Mouse (Mus musculus) embryonic facial prominence, embryonic 11.5 days (tissue): ENCODE measurements at regions not wholly inside any gene's neighbourhood (a gene's known extent, or its start where the extent isn't known, plus 50 kb on each side); places are given as distances from the start of the nearest gene placed in this dataset.
A peak's percentile ranks its signal among the peaks of the same experiment; 100 is the strongest.

Experiments used
- ATAC-seq: fragments of 200-750 bp; cut with Nextera tagmentation; replicated peaks from 2 replicates; pipeline ENCODE4 v1.8.0; 2017; ENCODE audit warnings: low read depth; ENCODE audit not compliant: insufficient number of reproducible peaks, low FRiP score, low TSS enrichment
- DNase-seq: peaks from one replicate; pipeline ENCODE4 v3.0.0-alpha.2; 2015; ENCODE audit warnings: low spot score
- H3K27ac ChIP-seq: fragments of 300-500 bp; sonication (generic); replicated peaks from 2 replicates; pipeline ENCODE4 v1.5.1; 2014; ENCODE audit warnings: mild to moderate bottlenecking, low read depth, low read length, control low read depth
- H3K27me3 ChIP-seq: fragments of 300-500 bp; sonication (generic); 2 replicates; pipeline ENCODE4 v1.6.1; 2014; ENCODE audit warnings: mild to moderate bottlenecking, low read length, moderate library complexity, mixed read lengths; ENCODE audit not compliant: control insufficient read depth, insufficient read depth
- H3K36me3 ChIP-seq: fragments of 300-500 bp; sonication (generic); replicated peaks from 2 replicates; pipeline ENCODE4 v1.6.1; 2014; ENCODE audit warnings: low read depth, mild to moderate bottlenecking, low read length, moderate library complexity, mixed read lengths; ENCODE audit not compliant: control insufficient read depth, insufficient read depth
- H3K4me1 ChIP-seq: fragments of 300-500 bp; sonication (generic); 2 replicates; pipeline ENCODE4 v1.6.1; 2014; ENCODE audit warnings: low read length, mixed read lengths; ENCODE audit not compliant: control insufficient read depth, insufficient read depth
- H3K4me2 ChIP-seq: fragments of 300-500 bp; sonication (generic); 2 replicates; pipeline ENCODE4 v1.6.1; 2014; ENCODE audit warnings: low read depth, mild to moderate bottlenecking, control low read depth, low read length, moderate library complexity
- H3K4me3 ChIP-seq: fragments of 300-500 bp; sonication (generic); 2 replicates; pipeline ENCODE4 v1.5.1; 2014; ENCODE audit warnings: low read depth, low read length, control low read depth
- H3K9ac ChIP-seq: fragments of 300-500 bp; sonication (generic); replicated peaks from 2 replicates; pipeline ENCODE4 v1.6.1; 2014; ENCODE audit warnings: mild to moderate bottlenecking, control low read depth, low read length
- H3K9me3 ChIP-seq: fragments of 300-500 bp; sonication (generic); replicated peaks from 2 replicates; pipeline ENCODE4 v1.6.1; 2016; ENCODE audit warnings: mild to moderate bottlenecking, low read length, inconsistent platforms, mixed read lengths; ENCODE audit not compliant: control insufficient read depth
- WGBS: fragments of 180-500 bp; shearing (Covaris S2); extraction: QIAGEN DNeasy Blood & Tissue Kit; methylation state at CpG from one replicate; pipeline ENCODE4 v1.1.7; 2014; 5-methylcytosine and 5-hydroxymethylcytosine counted together

DNA sequence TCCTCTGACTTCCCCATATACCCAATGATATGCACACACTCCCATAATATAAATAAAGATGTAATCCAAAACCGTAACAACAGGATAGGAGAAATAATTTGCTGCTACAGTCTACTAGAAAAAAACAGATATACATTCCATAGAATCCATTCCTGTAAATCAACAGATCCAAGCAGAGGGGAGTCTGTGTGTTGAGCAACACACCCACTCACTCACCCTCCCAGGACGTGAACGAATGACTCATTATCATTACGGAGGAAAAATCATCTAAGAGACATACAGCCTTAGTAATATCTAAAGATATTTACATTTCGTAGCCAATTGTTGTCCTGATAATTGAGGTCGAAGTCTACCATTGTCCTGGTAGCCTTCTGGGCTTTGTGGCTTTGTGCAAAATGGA is 165.2 kb downstream of the Uaca start:
- ATAC-seq (no peak), DNase-seq (no peak)
- Histone ChIP-seq H3K9me3 (no peaks in the 10 kb centered on the region), H3K4me1 (no peaks in the 10 kb centered on the region; the same call in 1 of the 2 replicates), H3K36me3 (no peaks in the 10 kb centered on the region), H3K4me3 (no peak overlapping the region), H3K4me2 (no peak overlapping the region), H3K9ac (no peak overlapping the region), H3K27me3 (no peaks in the 10 kb centered on the region), H3K27ac (no peak overlapping the region)
- 87% methylated on average over 6 of the region's 6 CpGs for WGBS

- Histone ChIP-seq H3K4me2 (no peak overlapping the region), H3K4me1 (no peaks in the 10 kb centered on the region; the same call in 1 of the 2 replicates), H3K36me3 (no peaks in the 10 kb centered on the region), H3K27me3 (no peaks in the 10 kb centered on the region), H3K4me3 (no peak overlapping the region), H3K27ac (no peak overlapping the region), H3K9me3 (no peaks in the 10 kb centered on the region), H3K9ac (no peak overlapping the region)
- WGBS, result 52% methylated on average over 4 of the region's 4 CpGs
- ATAC-seq (no peak), DNase-seq (peak; percentile 70)
These were observed 167.7 kb downstream of the Uaca start for GRCm38 (mm10) chr9:60962086-60962485.

GRCm38 (mm10) chr9:60965641-60966040 is 171.3 kb downstream of the Uaca start:
- Histone ChIP-seq H3K9me3 (no peaks in the 10 kb centered on the region), H3K27ac (no peak overlapping the region), H3K36me3 (no peaks in the 10 kb centered on the region), H3K4me3 (no peak overlapping the region), H3K4me1 (no peaks in the 10 kb centered on the region), H3K9ac (no peak overlapping the region), H3K4me2 (no peak overlapping the region), H3K27me3 (no peaks in the 10 kb centered on the region)
- 80% methylated on average over 1 of the region's 1 CpGs for WGBS
- no peak for ATAC-seq
- no peak for DNase-seq

DNA sequence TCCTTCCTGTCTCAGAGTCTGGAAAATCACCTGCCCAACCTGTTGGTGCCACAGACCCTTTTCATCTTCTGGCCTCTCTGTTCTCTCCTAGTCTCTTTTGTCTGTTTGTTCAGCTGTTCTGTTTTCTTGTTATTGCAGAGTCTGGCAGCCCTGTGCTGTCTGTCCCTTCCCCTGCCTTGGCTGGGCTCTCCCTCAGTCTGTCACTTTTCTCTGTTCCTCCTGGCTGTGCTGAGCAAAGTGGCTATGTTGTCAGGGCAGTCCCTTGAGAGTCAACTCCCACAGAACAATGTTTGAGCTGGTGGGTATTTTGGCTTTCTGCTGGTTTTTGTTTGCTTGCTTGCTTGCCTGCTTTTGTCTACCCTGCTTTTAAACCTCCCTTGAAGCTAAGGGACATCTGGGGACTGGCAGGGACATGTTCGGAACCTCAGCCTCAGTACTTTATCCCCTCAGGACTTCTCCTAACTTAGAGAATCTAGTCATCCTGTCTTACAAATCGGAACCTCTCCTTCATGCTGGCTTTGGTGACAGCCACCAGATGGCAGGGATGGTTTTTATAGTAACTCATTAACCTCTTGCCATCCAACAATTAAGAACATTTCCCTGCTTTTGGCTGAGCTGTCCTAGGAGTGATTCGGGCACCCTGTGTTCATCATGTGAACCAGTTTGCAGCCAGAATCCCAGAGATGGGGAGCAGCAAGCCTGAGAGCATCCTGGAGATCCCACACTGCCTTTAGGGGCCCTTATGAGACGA is 174.1 kb downstream of the Uaca start:
- Histone ChIP-seq H3K4me3 (no peak overlapping the region), H3K4me1 (no peaks in the 10 kb centered on the region), H3K27me3 (no peaks in the 10 kb centered on the region), H3K4me2 (no peak overlapping the region), H3K27ac (no peak overlapping the region), H3K36me3 (no peaks in the 10 kb centered on the region), H3K9ac (no peak overlapping the region), H3K9me3 (no peaks in the 10 kb centered on the region)
- ATAC-seq (no peak), DNase-seq (no peak)
- 33% methylated on average over 4 of the region's 4 CpGs for WGBS

DNA sequence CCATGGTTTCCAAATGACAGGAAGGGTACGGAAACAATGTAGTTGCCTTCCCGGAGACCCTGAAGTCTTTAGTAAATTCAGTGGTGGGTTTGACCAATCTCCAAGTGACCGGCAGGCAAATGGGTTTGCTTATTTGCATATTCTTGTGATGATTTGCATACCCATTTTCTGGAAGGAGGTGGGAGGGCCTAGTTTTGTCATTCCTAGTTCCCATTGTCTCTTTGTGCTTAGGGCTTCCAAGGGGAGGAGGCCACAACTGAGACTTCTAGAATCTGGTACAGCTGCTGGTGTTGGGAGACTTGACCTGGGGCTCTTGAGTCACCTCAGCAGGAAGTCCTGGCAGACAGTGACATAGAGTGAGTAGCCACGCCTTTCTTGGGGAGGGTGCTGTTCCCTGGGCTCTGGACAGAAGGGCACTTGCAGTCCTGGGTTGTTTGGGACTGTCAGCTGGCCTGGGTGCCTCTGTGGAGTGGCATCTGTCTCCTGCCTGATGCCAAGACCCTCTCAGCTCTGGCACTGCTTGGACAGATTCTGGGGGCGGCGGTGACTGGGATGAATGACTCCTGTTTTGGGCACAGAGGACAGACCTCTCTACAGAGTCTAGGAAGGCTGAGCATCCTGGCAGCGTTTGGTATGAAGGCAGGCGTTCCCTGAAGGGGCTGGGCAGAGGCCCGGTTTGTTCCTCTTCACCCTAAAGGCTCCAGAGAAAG is 178.0 kb downstream of the Uaca start:
- Histone ChIP-seq H3K4me2 (no peak overlapping the region), H3K9ac (no peak overlapping the region), H3K9me3 (no peaks in the 10 kb centered on the region), H3K4me1 (no peaks in the 10 kb centered on the region), H3K36me3 (no peaks in the 10 kb centered on the region), H3K27me3 (no peaks in the 10 kb centered on the region), H3K27ac (no peak overlapping the region), H3K4me3 (no peak overlapping the region)
- 75% methylated on average over 9 of the region's 9 CpGs for WGBS
- no peak for DNase-seq
- no peak for ATAC-seq

DNA sequence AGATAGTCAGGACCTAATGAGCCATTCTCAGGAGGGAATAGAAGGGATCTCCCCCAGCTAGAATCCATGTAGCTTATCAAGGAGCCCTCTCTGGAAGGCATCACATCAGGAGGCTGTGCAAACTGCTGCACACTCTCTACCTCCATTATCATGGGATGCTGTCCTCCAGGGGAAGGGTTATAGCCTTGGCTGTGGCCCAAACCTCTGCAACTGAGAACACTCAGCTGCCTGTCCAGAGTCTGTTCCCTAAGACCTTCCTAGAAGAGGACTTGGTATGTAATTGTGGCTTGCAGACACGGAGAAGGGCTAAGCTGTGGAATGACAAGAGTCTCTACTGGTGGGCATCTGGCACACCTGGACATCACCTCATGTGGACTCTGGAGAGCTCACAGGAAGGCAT is 180.2 kb downstream of the Uaca start:
- Histone ChIP-seq H3K4me2 (no peak overlapping the region), H3K4me1 (no peaks in the 10 kb centered on the region), H3K27ac (no peak overlapping the region), H3K36me3 (no peaks in the 10 kb centered on the region), H3K9me3 (no peaks in the 10 kb centered on the region), H3K27me3 (no peaks in the 10 kb centered on the region), H3K9ac (no peak overlapping the region), H3K4me3 (no peak overlapping the region)
- WGBS, result 91% methylated on average over 1 of the region's 1 CpGs
- ATAC-seq, result no peak
- DNase-seq, result no peak

DNA sequence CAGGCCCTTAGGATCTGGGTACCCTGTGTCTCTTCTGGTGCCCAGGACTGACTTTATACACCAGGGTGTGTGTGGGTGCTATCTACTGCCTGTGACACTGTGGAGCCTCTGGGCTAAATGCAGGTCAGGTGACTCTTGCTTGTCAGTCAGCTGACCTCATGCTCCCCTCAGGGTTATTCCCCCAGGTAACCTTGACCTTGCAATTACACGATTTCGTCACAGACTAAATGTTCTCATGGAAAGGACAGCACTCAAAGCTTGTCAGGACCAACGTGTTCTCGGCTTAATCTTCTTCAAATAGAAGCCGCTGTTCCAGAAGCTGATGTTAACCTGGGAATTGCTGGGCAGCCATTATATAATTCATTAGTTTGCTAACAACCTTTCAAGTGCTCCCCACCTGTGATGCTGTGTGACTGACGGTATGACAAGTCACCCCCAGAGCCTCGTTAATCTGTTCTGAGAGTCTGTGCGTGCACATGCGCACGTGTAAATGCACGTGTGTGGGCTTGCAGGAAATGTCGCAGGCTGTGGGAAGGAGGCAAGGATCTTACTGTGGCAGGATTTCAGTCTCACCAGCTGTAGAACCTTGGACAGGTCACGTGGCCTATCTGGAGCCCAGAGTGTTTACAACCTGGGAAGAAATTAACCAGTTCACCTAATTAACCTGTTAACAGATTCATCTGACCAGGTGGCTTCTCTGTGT is 188.2 kb downstream of the Uaca start:
- H3K4me3 ChIP-seq, result no peak overlapping the region
- no peak overlapping the region for H3K27ac ChIP-seq
- no peaks in the 10 kb centered on the region for H3K9me3 ChIP-seq
- no peaks in the 10 kb centered on the region for H3K4me1 ChIP-seq
- DNase-seq (no peak), ATAC-seq (no peak)
- H3K4me2 ChIP-seq, result no peak overlapping the region
- H3K9ac ChIP-seq, result no peak overlapping the region
- no peaks in the 10 kb centered on the region for H3K36me3 ChIP-seq
- 56% methylated on average over 13 of the region's 13 CpGs for WGBS
- H3K27me3 ChIP-seq, result no peaks in the 10 kb centered on the region

- Histone ChIP-seq H3K27me3 (no peaks in the 10 kb centered on the region), H3K4me1 (no peaks in the 10 kb centered on the region), H3K4me3 (no peak overlapping the region), H3K9ac (no peak overlapping the region), H3K36me3 (no peaks in the 10 kb centered on the region), H3K9me3 (no peaks in the 10 kb centered on the region), H3K27ac (no peak overlapping the region), H3K4me2 (no peak overlapping the region)
- no peak for ATAC-seq
- WGBS, result 23% methylated on average over 5 of the region's 5 CpGs
- DNase-seq, result no peak
These were observed 188.9 kb downstream of the Uaca start for GRCm38 (mm10) chr9:60983246-60983645.
